Mouse (Mus musculus): Measurements from ENCODE around the gene D17H6S53E. TPM values are rescaled to one million over a fixed set of nuclear protein-coding genes. Genes with fewer than 3 reads are reported as not detected.

The D17H6S53E gene
- total RNA-seq, 4 experiments from 2014 or later, result 27.6 to 31.6 (median 30.9) TPM

DNA sequence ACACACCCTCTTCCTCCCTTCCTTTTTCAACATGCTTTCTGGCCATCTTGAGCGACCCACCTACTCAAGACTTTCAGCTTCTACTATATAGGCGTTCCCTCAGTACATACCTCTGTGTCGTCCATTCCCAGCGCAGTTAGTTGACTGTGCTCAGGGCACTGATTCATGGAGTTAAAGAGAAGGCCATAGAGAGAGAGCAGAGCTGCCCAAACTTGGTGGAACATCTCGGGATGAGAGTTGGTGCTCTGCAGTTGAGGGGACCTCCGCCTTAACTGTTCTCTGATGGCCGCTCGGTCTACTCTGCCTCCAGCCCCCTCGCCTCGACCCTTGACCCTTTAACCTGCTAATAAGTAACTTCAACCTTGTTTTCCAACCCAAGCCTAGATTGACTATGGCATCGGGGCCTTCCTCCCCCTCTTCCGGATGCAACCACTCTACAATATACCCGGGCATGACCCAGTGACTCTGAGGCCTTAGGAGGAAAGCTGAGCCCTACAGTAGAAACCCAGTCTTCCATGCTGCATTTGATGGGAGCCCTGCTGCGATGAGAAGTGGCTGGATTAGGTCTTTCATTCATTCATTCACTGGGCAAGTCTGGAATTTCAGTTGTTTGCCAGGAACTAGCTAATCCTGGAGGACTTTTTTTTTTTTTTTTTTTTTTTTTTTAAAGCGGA lies 5.5 kb downstream of the D17H6S53E start, which contains the start of gene Apom:
TSS of gene Apom (minus strand) at position 551 of the 674 bp plus-strand sequence.
- no peak for DNase-seq (ENCODE audit: low spot score in 2 of 2)

- no peak for DNase-seq (ENCODE audit: low spot score in 2 of 2)
Measured at GRCm38 (mm10) chr17:35132174-35132560, 6.0 kb downstream of the D17H6S53E start.

DNA sequence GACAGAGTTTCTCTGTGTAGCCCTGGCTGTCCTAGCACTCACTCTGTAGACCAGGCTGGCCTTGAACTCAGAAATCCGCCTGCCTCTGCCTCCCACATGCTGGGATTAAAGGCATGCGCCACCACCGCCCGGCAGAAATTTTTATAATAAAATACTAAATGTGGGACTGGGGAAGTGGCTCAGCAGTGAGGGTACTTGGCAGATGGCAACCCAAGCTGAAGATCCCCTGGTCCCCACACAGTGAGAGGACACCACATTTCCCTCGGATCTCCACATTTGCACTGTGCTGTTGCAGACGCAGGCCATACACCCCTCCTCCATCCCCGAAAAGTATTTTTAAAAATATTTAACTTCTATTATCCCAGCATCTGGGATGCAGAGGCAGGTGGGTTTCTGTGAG lies 7.3 kb downstream of the D17H6S53E start:
- no peak for DNase-seq (ENCODE audit: low spot score in 2 of 2)

- peak; percentile 90 to 95 for DNase-seq (ENCODE audit: low spot score in 2 of 2)
Measured at GRCm38 (mm10) chr17:35134801-35135590, 8.8 kb downstream of the D17H6S53E start, which contains the start of gene Bag6. Bag6 (plus strand) TSS chr17:35135178.

GRCm38 (mm10) chr17:35135591-35136320 lies 9.6 kb downstream of the D17H6S53E start:
- peak in 1 of 2 experiments; percentile 56 for DNase-seq (ENCODE audit: low spot score in 2 of 2)

DNA sequence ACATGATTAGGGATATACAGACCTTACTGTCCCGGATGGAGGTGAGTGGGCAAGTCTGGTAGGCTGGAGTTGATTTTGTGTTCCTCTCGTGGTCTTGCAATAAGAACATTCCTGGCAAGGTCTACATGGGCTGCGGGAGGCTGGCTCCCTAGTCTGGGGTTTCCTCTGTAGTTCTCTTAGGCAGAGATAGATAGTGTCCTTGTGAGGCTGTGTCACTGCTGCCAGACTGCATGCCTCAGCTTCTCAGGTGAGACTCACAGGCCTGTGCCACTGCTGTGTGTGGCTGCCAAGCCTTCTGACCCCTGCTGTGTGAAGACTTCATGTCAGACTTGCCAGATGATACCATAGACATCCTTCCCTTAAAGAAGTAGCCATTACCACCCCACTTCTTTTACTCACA lies 13.1 kb downstream of the D17H6S53E start:
- no peak for DNase-seq (ENCODE audit: low spot score in 2 of 2)

DNA sequence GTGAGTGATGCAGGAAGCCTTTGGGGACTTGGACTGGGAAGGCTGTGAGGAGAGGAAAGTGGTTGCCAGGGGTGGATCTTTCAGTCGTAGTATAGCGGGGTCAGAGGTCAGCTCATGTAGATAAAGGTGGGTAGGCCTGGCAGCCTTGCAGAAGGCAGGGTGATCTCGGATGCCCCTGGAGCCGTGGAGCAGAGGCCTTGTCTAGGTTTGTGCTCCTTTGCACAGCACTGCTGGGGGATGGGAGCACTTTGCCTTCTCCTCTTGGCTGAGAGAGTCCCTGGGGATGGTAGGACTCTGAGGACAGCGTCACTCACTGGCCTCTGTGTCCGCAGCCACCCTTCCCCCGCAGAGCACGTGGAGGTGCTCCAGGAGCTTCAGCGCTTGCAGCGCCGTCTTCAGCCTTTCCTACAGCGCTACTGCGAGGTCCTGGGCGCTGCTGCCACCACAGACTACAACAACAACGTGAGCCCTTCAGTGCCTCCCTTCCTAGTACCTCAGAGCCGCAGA lies 14.4 kb downstream of the D17H6S53E start:
- no peak for DNase-seq (ENCODE audit: low spot score in 2 of 2)

- DNase-seq (ENCODE audit: low spot score in 2 of 2), result no peak
Measured at GRCm38 (mm10) chr17:35141971-35142370, 15.8 kb downstream of the D17H6S53E start.

DNA sequence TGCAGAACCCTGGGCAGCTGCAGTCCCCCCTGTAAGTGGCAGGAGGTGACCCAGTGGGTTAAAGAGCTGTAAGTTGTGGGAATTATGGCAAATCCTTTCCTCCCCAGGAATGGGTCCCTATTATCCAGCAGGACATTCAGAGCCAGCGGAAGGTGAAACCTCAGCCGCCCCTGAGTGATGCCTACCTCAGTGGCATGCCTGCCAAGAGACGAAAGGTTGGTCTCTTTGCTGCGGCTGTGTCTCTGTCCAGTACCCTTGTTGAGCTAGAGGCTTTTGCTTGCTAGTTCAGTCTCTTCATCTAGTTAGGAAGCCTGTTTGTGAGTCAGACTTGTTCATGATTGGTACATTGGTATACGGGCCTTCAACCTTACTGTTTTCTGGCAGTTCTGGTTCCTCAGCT lies 20.0 kb downstream of the D17H6S53E start:
- DNase-seq (ENCODE audit: low spot score in 2 of 2), result no peak

GRCm38 (mm10) chr17:35147348-35147747 lies 21.2 kb downstream of the D17H6S53E start:
- DNase-seq (ENCODE audit: low spot score in 2 of 2), result no peak

DNA sequence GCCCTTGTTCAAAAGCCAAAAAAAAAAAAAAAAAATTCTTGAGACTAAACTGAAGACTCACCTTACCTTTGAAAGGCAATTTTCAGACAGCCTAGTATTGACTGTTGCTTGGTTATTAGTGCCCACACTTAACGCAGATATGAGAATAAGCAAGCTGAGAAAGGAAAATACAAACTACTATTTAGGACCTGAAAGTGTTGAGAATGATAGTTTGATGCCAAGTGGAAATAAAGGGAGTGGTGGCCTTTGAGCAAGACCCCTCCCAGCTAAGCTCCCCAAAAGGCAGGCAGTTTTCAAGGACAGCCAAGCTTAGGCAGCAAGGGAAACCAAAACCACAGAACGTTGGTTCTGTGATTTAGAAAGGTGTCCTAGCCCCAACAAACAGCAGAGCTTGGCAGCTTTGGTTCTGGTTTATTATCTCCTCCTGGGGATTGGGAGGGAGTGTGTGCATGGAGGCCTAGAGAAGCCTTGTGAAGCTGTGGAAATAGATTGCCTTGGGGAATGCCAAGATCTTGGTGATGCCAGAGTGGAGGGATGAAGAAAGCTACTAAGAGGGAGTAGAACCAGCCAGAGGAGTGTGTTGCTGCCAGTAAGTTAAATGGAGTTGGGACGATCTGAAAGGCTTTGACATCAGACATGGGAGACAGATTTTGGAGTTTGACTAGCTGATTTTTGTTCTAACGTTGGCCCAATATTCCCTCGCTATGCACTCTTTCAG lies 21.9 kb downstream of the D17H6S53E start:
- no peak for DNase-seq (ENCODE audit: low spot score in 2 of 2)

GRCm38 (mm10) chr17:35152121-35152520 lies 25.9 kb downstream of the D17H6S53E start:
- DNase-seq (ENCODE audit: low spot score in 2 of 2), result no peak

DNA sequence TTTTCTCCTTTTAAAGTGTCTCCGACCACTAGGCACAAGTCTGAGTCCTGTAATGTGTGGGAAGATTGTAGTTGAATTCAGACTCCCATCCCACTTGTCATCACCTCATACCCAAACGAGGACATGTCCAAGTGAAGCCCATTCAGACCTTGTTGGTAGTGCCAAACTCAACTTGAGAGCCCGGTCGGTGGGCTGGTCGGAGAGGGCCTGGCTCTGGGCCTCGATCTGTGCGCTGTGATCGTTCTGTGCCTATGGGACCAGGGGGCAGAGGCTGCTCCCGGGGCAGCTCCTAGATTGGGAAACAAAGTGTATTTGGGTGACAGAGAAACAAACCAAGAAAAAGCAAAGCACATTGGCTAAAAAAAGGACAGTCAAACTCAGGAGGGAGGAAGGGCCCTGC lies 26.9 kb downstream of the D17H6S53E start:
- no peak for DNase-seq (ENCODE audit: low spot score in 2 of 2)

- no peak for DNase-seq (ENCODE audit: low spot score in 2 of 2)
Measured at GRCm38 (mm10) chr17:35153931-35154330, 27.8 kb downstream of the D17H6S53E start.

DNA sequence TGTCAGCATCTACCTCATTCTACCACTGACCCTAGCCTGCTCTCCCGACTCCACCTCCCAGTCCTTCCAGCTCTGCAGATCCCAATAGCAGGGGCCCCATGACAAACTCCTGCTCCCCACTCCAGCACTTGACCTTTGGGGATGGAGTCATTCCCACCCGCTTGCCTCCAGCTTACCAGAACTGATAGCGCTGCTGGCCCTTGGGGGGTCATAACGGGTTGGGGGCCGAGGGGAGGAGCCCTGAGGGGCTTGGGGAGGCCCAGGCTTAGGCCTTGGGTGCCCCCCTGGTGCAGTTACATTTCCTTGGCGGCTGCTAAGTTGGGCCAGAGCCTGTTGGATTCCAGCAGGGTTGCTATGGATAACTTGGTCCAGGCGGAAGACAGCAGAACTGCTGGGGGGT lies 28.4 kb downstream of the D17H6S53E start:
- no peak for DNase-seq (ENCODE audit: low spot score in 2 of 2)

GRCm38 (mm10) chr17:35155451-35155850 lies 29.3 kb downstream of the D17H6S53E start:
- no peak for DNase-seq (ENCODE audit: low spot score in 2 of 2)

DNA sequence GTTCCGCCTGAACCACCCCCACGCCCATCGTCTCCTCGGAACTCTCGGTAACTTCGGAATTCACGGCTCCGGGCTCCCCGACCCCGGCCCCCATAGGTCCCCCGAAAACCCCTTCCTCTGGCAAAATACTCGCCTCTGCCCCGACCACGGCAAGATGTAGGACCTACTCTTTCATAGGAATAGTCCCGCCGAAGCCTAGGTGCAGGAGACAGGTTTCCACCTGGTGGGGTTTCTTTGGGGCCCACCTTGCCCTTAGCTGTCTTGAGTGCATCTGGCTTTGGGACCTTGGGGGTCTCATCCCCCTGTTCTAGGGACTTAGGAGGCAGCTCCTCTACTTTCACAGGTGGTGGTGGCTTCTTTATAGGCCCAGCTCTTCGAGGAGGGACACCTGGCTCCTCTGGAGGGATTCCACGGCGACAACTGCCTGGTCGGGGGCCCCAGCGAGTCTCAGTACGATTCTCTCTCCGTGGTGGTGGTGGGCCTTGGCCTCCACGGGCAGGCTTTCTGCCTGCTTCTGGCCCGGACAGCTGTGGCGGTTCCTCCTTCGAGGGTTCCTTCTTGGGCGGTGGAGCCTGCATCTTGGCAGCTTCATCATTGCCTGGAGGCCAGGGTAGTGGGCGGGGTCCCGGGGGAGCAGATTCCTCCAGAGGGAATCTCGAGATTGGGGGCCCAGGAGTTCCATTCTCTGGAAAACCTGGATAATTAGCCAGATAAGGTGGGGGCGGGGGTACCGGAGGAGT lies 30.5 kb downstream of the D17H6S53E start:
- DNase-seq (ENCODE audit: low spot score in 2 of 2), result no peak

GRCm38 (mm10) chr17:35157254-35157653 lies 31.1 kb downstream of the D17H6S53E start:
- DNase-seq (ENCODE audit: low spot score in 2 of 2), result no peak

GRCm38 (mm10) chr17:35157661-35158175 lies 31.5 kb downstream of the D17H6S53E start:
- no peak for DNase-seq (ENCODE audit: low spot score in 2 of 2)

Data from layer of hippocampus, adult 8-10 months (tissue).